Mouse (Mus musculus): ENCODE results near the gene Olfr1351.
"Not testable (repeated sequence)": the region's sequence is repeated elsewhere in the genome, so short reads cannot be mapped to it uniquely, and the experiment has no call there.

Gene Olfr1351

DNA sequence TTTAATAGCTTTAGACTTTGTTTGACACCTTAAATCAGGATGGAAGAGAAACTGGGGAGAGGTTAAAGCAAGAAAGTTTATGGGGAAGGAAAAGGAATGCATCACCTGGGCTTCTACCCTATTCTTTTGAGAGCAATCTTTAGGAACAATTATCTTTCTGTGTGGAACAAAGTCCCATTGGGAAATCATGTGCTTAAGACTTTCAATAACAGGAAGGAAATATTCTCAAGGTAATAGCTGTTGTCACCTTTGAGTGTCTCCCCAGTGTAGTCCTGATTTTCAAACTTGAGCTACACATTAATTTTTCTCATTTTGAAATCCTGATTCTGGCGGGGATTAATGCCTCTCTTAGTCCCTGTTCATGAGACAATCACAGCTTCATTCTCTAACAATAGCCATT, at the start of gene Olfr1351:
Gene Olfr1351 (plus strand): TSS at position 301 of the 400 bp plus-strand sequence.
- DNase-seq = no peak

DNA sequence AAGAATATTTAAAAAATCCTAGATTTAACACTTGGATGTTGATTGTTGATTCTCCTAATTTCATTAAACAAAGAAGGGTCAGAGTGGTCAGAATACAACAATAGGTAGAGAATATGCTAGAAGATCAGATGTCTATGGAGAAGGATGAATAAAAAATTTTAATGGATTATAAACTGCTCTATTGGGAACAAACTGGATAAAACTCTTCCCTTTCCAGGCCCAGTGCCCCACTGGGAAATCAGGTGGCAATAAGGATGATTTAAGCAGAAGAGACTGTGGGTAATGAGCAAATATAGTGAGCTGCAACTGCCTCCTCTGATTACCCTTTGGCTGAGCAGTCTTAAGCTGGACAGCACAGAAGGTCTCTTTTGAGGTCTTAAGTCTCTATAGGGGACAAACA, 49.3 kb upstream of the Olfr1351 start, which contains the start of gene Olfr1353:
Gene Olfr1353 (plus strand): TSS at position 301 of the 400 bp plus-strand sequence.
- not testable (repeated sequence) for DNase-seq

DNA sequence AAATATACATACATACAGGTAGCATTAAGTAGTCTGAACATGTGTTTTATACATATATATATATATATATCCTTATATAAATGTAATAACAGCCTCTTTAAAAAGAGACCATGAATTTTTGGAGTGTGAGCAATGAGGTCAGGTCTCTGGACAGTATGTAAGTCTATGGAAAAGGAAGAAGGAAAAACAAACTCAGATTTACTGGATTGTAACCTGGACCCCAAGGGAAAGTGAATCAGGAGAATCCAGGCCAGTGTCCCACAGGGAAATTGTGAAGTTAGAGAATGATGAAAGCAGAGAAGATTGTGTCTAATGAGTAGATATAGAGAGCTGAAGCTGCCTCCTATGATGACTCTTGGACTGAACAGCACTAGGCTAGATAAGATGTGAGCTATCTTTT, 31.5 kb upstream of the Olfr1351 start, which contains the start of gene Olfr1352:
Gene Olfr1352 (plus strand): TSS at position 301 of the 400 bp plus-strand sequence.
- no peak for DNase-seq

DNA sequence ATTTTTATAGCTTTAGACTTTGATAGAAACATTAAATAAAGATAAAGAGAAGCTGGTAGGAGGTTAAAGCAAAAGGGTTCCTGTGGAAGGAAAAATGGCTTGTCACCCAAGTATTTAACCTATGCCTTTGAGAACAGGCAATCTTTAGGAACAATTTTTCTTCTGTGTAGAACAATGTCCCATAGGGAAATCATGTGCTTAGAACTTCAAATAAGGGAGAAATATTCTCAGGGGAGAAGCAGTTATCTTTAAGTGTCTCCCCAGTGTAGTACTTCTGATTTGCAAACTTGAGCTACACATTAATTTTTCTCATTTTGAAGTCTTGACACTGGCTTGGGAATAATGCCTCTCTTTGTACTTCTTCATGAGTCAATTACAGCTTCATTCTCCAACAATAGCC, 16.2 kb downstream of the Olfr1351 start, which contains the start of gene Olfr57:
Gene Olfr57 (plus strand): TSS at position 301 of the 400 bp plus-strand sequence.
- no peak for DNase-seq

DNA sequence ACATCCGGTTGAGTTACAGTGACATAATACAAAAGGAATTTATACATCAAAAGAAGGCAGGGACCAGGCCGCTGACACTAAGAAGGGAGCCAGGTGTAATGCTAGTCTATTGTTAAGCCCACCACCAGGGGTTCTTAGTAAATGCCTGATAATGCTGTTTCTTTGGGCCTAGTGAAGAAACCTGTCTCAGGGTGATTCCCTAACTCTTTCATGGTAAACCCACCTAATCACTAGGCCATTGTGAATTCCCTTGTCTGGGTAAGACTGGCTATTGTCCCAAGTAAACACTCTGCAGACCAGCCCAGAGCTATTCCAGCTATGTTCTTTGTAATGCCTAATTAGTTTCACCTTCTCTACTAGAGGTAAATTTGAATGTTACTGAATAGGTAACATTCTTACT, 30.2 kb downstream of the Olfr1351 start:
- DNase-seq = not testable (repeated sequence)

DNA sequence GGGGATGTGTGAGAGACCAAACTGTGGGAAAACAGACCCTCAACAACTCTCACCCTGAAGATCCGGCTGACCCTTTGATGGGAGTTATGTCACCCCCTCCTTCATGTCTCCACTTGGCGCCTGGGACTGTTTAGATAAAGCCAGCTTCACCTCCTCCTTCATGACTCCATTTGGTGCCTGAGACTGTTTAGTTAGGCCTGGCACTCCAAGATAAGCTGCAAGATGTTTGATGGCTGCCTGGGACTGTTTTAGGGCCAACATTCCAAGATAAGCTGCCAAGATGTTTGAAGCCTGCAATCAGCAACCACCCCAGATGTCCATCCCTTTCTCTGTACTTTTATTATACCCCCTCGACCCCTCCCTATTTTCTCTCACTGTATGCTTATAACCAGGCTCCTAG, 45.1 kb downstream of the Olfr1351 start:
- not testable (repeated sequence) for DNase-seq

Data from thymus, postnatal 36 days (tissue).